Comparison of ENCODE assay signal across 16 mouse cellular contexts in genomic region chr4:138553516-138553933, GRCm38 (mm10).
DNase-seq lines count a peak whose midpoint lies in the region; ATAC-seq and TF ChIP-seq lines count a peak whose summit lies in the region.
"Had no signal": no experiment of that assay in that cellular context is flagged by ENCODE, and none has a peak within 500 bp of the region (broad histone marks: within the 10 kb centered on the region; RNA-seq: fewer than 3 reads in every experiment).

No protein-coding gene starts in this region.

- H3K4me2 ChIP-seq in forebrain, embryonic 12.5 days, result no peak overlapping the region
- no peak overlapping the region for H3K4me2 ChIP-seq in forebrain, embryonic 11.5 days (ENCODE audit: low read depth, low read length, severe bottlenecking)
- H3K4me2 ChIP-seq in midbrain, embryonic 15.5 days, result no peak overlapping the region
- no peak overlapping the region for H3K4me2 ChIP-seq in midbrain, postnatal 0 days (ENCODE audit: low read depth, low read length, poor library complexity, severe bottlenecking)
- no peak overlapping the region for H3K4me2 ChIP-seq in hindbrain, embryonic 11.5 days (replicated peaks; ENCODE audit: low read depth, low read length)
- H3K4me2 ChIP-seq in intestine, embryonic 16.5 days (ENCODE audit: low read depth, low read length), result no peak overlapping the region
- H3K4me2 ChIP-seq: embryonic facial prominence, embryonic 13.5 days; heart, embryonic 12.5 days; kidney, embryonic 15.5 days; limb, embryonic 12.5 days had no signal

- H3K4me1 ChIP-seq in forebrain, embryonic 12.5 days, result peaks cover 32% of the 10 kb centered on the region
- peaks cover 8% of the 10 kb centered on the region for H3K4me1 ChIP-seq in forebrain, embryonic 11.5 days (replicated peaks; ENCODE audit: control insufficient read depth, insufficient read depth, low read length)
- H3K4me1 ChIP-seq in midbrain, embryonic 15.5 days, result peaks cover 26% of the 10 kb centered on the region
- H3K4me1 ChIP-seq in midbrain, postnatal 0 days (ENCODE audit: insufficient read depth, low read length), result peaks cover 15% of the 10 kb centered on the region
- H3K4me1 ChIP-seq in hindbrain, embryonic 11.5 days (replicated peaks; ENCODE audit: control insufficient read depth, insufficient read depth, low read length), result no peaks in the 10 kb centered on the region; the same call in 1 of the 2 replicates
- H3K4me1 ChIP-seq in intestine, embryonic 16.5 days (ENCODE audit: control insufficient read depth, insufficient read depth, low read length), result peaks cover 14% of the 10 kb centered on the region
- H3K4me1 ChIP-seq: heart, embryonic 12.5 days had no signal

- no peak for ATAC-seq in forebrain, embryonic 12.5 days (ENCODE audit: low FRiP score)
- no peak for ATAC-seq in forebrain, embryonic 11.5 days (replicated peaks; ENCODE audit: low FRiP score)
- ATAC-seq in midbrain, embryonic 15.5 days (replicated peaks), result no peak
- ATAC-seq in midbrain, postnatal 0 days (ENCODE audit: low FRiP score), result no peak
- ATAC-seq in hindbrain, embryonic 11.5 days (ENCODE audit: low FRiP score), result no peak
- no peak for ATAC-seq in intestine, embryonic 16.5 days
- ATAC-seq: hindbrain, embryonic 16.5 days; liver, postnatal 0 days had no signal

- no peak overlapping the region for H3K4me3 ChIP-seq in forebrain, embryonic 12.5 days (replicated peaks)
- no peak overlapping the region for H3K4me3 ChIP-seq in forebrain, embryonic 11.5 days (ENCODE audit: low read depth, low read length)
- no peak overlapping the region for H3K4me3 ChIP-seq in midbrain, embryonic 15.5 days
- no peak overlapping the region for H3K4me3 ChIP-seq in midbrain, postnatal 0 days (ENCODE audit: low read depth, low read length)
- no peak overlapping the region for H3K4me3 ChIP-seq in hindbrain, embryonic 11.5 days (ENCODE audit: low read depth, low read length)
- H3K4me3 ChIP-seq in intestine, embryonic 16.5 days (ENCODE audit: low read length), result no peak overlapping the region
- H3K4me3 ChIP-seq: embryonic facial prominence, embryonic 13.5 days; heart, embryonic 12.5 days; kidney, embryonic 15.5 days; limb, embryonic 12.5 days had no signal

- H3K9ac ChIP-seq in forebrain, embryonic 12.5 days, result no peak overlapping the region
- no peak overlapping the region for H3K9ac ChIP-seq in forebrain, embryonic 11.5 days (ENCODE audit: low read length)
- no peak overlapping the region for H3K9ac ChIP-seq in midbrain, embryonic 15.5 days
- H3K9ac ChIP-seq in midbrain, postnatal 0 days (replicated peaks; ENCODE audit: low read length, poor library complexity, severe bottlenecking), result no peak overlapping the region
- no peak overlapping the region for H3K9ac ChIP-seq in hindbrain, embryonic 11.5 days (ENCODE audit: low read depth, low read length)
- no peak overlapping the region for H3K9ac ChIP-seq in intestine, embryonic 16.5 days (ENCODE audit: low read depth, low read length)
- H3K9ac ChIP-seq: embryonic facial prominence, embryonic 13.5 days; heart, embryonic 12.5 days; kidney, embryonic 15.5 days; limb, embryonic 12.5 days; liver, postnatal 0 days had no signal

- DNase-seq in forebrain, embryonic 11.5 days (ENCODE audit: low spot score), result no peak
- DNase-seq in midbrain, postnatal 0 days (ENCODE audit: low spot score), result no peak
- DNase-seq in layer of hippocampus, postnatal 36 days, result peak; percentile 61
- DNase-seq in skeletal muscle tissue, adult 2 months (ENCODE audit: low read depth, low spot score), result peak; percentile 20
- no peak for DNase-seq in hindbrain, embryonic 11.5 days (ENCODE audit: low spot score)
- DNase-seq: cerebellum, adult 8-10 months; liver, postnatal 0 days; midbrain, embryonic 14.5 days had no signal

- no peaks in the 10 kb centered on the region for H3K36me3 ChIP-seq in forebrain, embryonic 12.5 days (replicated peaks)
- no peaks in the 10 kb centered on the region for H3K36me3 ChIP-seq in forebrain, embryonic 11.5 days (ENCODE audit: control insufficient read depth, insufficient read depth, low read length)
- no peaks in the 10 kb centered on the region for H3K36me3 ChIP-seq in midbrain, embryonic 15.5 days (replicated peaks)
- H3K36me3 ChIP-seq in midbrain, postnatal 0 days (ENCODE audit: insufficient read depth, low read length), result no peaks in the 10 kb centered on the region
- no peaks in the 10 kb centered on the region for H3K36me3 ChIP-seq in hindbrain, embryonic 11.5 days (ENCODE audit: control insufficient read depth, insufficient read depth, low read length)
- no peaks in the 10 kb centered on the region for H3K36me3 ChIP-seq in intestine, embryonic 16.5 days (ENCODE audit: control insufficient read depth, insufficient read depth, low read length)
- H3K36me3 ChIP-seq: embryonic facial prominence, embryonic 13.5 days; heart, embryonic 12.5 days; kidney, embryonic 15.5 days; limb, embryonic 12.5 days had no signal

- H3K27me3 ChIP-seq in forebrain, embryonic 12.5 days, result peaks cover 65% of the 10 kb centered on the region
- H3K27me3 ChIP-seq in forebrain, embryonic 11.5 days (ENCODE audit: control insufficient read depth, insufficient read depth, low read length), result peaks cover 21% of the 10 kb centered on the region; the same call in 1 of the 2 replicates
- no peaks in the 10 kb centered on the region for H3K27me3 ChIP-seq in midbrain, embryonic 15.5 days (replicated peaks)
- no peaks in the 10 kb centered on the region for H3K27me3 ChIP-seq in midbrain, postnatal 0 days (ENCODE audit: insufficient read depth, low read length)
- peaks cover 15% of the 10 kb centered on the region for H3K27me3 ChIP-seq in hindbrain, embryonic 11.5 days (ENCODE audit: control insufficient read depth, insufficient read depth, low read length)
- H3K27me3 ChIP-seq in intestine, embryonic 16.5 days (replicated peaks; ENCODE audit: control insufficient read depth, insufficient read depth, low read length), result peaks cover 6% of the 10 kb centered on the region; the same call in 1 of the 2 replicates

- no peaks in the 10 kb centered on the region for H3K9me3 ChIP-seq in forebrain, embryonic 12.5 days
- H3K9me3 ChIP-seq in forebrain, embryonic 11.5 days (ENCODE audit: control insufficient read depth, low read length), result no peaks in the 10 kb centered on the region
- no peaks in the 10 kb centered on the region for H3K9me3 ChIP-seq in midbrain, embryonic 15.5 days
- no peaks in the 10 kb centered on the region for H3K9me3 ChIP-seq in midbrain, postnatal 0 days (ENCODE audit: low read length)
- no peaks in the 10 kb centered on the region for H3K9me3 ChIP-seq in hindbrain, embryonic 11.5 days (ENCODE audit: control insufficient read depth, low read length)
- no peaks in the 10 kb centered on the region for H3K9me3 ChIP-seq in intestine, embryonic 16.5 days (ENCODE audit: control insufficient read depth, low read length)
- H3K9me3 ChIP-seq: embryonic facial prominence, embryonic 13.5 days; heart, embryonic 12.5 days; kidney, embryonic 15.5 days; limb, embryonic 12.5 days had no signal

- TF ChIP-seq CTCF in midbrain, postnatal 0 days (IDR thresholded peaks at IDR 0.05), result no peak

- H3K27ac ChIP-seq in forebrain, embryonic 12.5 days, result peak overlapping the region; percentile 26; the same call in 1 of the 2 replicates
- H3K27ac ChIP-seq in forebrain, embryonic 11.5 days (ENCODE audit: low read depth, low read length), result no peak overlapping the region
- 0 out of 2 replicates have a peak overlapping the region, but pooled peaks have one; percentile 4 for H3K27ac ChIP-seq in midbrain, embryonic 15.5 days
- no peak overlapping the region for H3K27ac ChIP-seq in midbrain, postnatal 0 days (ENCODE audit: low read depth, low read length)
- no peak overlapping the region for H3K27ac ChIP-seq in hindbrain, embryonic 11.5 days (ENCODE audit: low read depth, low read length)
- H3K27ac ChIP-seq in intestine, embryonic 16.5 days (ENCODE audit: low read length), result no peak overlapping the region
- H3K27ac ChIP-seq: embryonic facial prominence, embryonic 13.5 days; kidney, embryonic 15.5 days; limb, embryonic 12.5 days had no signal

- WGBS in forebrain, embryonic 12.5 days, result 70% methylated on average over 8 of the region's 8 CpGs
- 70% methylated on average over 8 of the region's 8 CpGs for WGBS in forebrain, embryonic 11.5 days
- 69% methylated on average over 8 of the region's 8 CpGs for WGBS in midbrain, embryonic 15.5 days
- WGBS in midbrain, postnatal 0 days, result 67% methylated on average over 8 of the region's 8 CpGs
- 74% methylated on average over 8 of the region's 8 CpGs for WGBS in hindbrain, embryonic 11.5 days
- 64% methylated on average over 8 of the region's 8 CpGs for WGBS in intestine, embryonic 16.5 days

Comparison
In these comparisons a context has a peak if more than half of its experiments do, and no peak if none do; other contexts are left out.
1. H3K27ac ChIP-seq: peak in forebrain, embryonic 12.5 days (single experiment) and midbrain, embryonic 15.5 days (single experiment); none in forebrain, embryonic 11.5 days (single experiment), midbrain, postnatal 0 days (single experiment), hindbrain, embryonic 11.5 days (single experiment) and intestine, embryonic 16.5 days (single experiment).
2. DNase-seq: peak in layer of hippocampus, postnatal 36 days (2 of 2) and skeletal muscle tissue, adult 2 months (single experiment); none in forebrain, embryonic 11.5 days (single experiment), midbrain, postnatal 0 days (single experiment) and hindbrain, embryonic 11.5 days (single experiment).